Mouse (Mus musculus) CH12.LX (cell line): ENCODE measurements at regions not wholly inside any gene's neighbourhood (a gene's known extent, or its start where the extent isn't known, plus 50 kb on each side); places are given as distances from the start of the nearest gene placed in this dataset.

Source experiments
- POLR2A ChIP-seq: IDR thresholded peaks from 2 replicates; pipeline ENCODE4 v1.6.1; 2011; ENCODE audit warnings: low read depth, mild to moderate bottlenecking, improper control_type of control experiment, low read length
- TBP ChIP-seq: conservative IDR thresholded peaks from 2 replicates; pipeline ENCODE4 v1.6.1; 2011; ENCODE audit warnings: low read depth, low read length, improper control_type of control experiment
- ZC3H11A ChIP-seq: IDR thresholded peaks from 2 replicates; pipeline ENCODE4 v1.6.1; 2012; ENCODE audit warnings: low read depth, mild to moderate bottlenecking, inconsistent platforms, low read length, improper control_type of control experiment
- ZNF384 ChIP-seq: IDR thresholded peaks from 2 replicates; pipeline ENCODE4 v1.6.1; 2012; ENCODE audit warnings: low read depth, low read length, improper control_type of control experiment, inconsistent platforms

- no peak for TF ChIP-seq POLR2A
- no peak for TF ChIP-seq ZNF384
- TF ChIP-seq TBP = no peak
- TF ChIP-seq ZC3H11A = no peak
These were observed 124.9 kb upstream of the Map3k1 start for GRCm38 (mm10) chr13:111933526-111934240.
